Mouse (Mus musculus): ENCODE data around the gene Tmem184b. TPM values are rescaled to one million over a fixed set of nuclear protein-coding genes. Genes with fewer than 3 reads are reported as not detected.

Tmem184b gene
- total RNA-seq (2014; rRNA removed) (32.0 and 41.9 TPM in 2 replicates), polyA plus RNA-seq (2015; fragmentation: Nextera tagmentation; extraction: Ambion mirVana) (22.9 and 30.3 TPM in 2 replicates)

DNA sequence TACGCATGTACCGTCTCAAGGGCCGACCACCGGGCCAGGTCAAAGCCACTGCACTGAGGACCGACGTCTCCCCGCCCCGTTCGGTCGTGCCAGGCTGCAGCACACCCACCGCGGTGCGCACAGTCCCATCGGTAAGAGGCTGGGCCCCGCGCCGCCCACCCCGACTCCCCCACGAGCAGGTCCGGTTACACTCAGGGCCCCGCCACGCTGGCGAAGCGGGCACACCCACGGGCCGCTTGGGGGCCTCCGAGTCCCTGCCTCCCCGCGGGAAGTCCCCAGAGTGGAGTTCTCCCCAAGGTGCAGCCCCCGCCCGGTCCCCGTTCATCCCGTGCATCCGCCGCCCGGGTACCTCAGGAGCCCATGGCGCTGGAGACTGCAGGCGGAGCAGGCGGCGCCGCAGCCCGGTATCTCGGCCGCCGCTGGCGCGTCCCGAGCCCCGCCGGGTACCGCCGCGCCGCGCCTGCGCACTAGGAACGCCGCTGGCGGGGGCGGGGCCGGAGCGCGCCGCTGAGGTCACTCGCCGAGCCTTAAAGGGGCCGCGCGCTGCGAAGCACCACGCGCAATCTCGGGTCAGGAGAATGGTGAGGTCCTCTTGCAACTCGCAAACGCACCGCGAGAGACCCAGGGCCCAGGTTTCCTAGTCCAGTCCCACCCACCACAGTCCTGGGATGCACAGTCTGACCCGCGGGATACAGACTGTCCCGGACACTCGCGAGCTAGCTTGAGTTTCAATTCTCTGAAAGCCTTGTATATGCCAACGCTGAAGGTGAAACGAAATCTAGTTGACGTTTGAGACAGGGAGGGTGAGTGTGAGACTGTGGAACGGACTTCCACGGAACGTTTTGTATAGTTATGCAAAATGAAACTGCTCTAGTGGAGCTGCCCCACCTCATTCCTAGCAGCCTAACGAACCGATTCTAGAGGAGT is at the start of gene Tmem184b:
Tmem184b (minus strand) TSS at position 734 of the 927 bp plus-strand sequence.
- WGBS = 3% methylated on average over 90 of the region's 90 CpGs
- peak; percentile 94 for ATAC-seq
- H3K27me3 ChIP-seq (ENCODE audit: insufficient read depth, low read length) = no peaks in the 10 kb centered on the region

DNA sequence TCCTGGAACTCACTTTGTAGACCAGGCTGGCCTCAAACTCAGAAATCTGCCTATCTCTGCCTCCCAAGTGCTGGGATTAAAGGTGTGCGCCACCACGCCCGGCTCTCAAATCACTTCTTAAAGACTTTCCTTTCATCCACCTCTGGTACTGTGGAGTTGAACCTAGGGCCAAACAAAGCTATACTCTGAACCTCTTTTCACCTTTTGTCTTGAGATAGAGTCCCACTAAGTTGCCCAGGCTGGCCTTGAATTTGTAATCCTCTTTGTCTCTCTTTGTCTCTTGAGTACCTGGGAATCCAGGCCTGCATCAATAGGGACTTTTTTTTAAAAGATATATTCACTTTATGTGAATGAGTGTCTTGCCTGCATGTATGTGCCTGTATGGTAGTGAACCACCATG is 44.7 kb upstream of the Tmem184b start:
- no peak overlapping the region for H3K9ac ChIP-seq
- no peaks in the 10 kb centered on the region for H3K9me3 ChIP-seq (ENCODE audit: low read length)
- H3K4me3 ChIP-seq (ENCODE audit: low read depth, low read length) = no peak overlapping the region
- ATAC-seq = no peak
- H3K36me3 ChIP-seq (ENCODE audit: insufficient read depth) = no peaks in the 10 kb centered on the region
- 0 out of 2 replicates have a peak, but pooled peaks cover 2% of the 10 kb centered on the region for H3K4me1 ChIP-seq (ENCODE audit: insufficient read depth)
- no peak overlapping the region for H3K27ac ChIP-seq (ENCODE audit: low read depth, low read length)
- H3K27me3 ChIP-seq (ENCODE audit: insufficient read depth, low read length) = no peaks in the 10 kb centered on the region
- TF ChIP-seq CTCF (IDR thresholded peaks at IDR 0.05; ENCODE audit: low read depth) = no peak
- no peak for DNase-seq
- no peak overlapping the region for H3K4me2 ChIP-seq (ENCODE audit: low read depth)
- WGBS = 88% methylated on average over 3 of the region's 3 CpGs

More for the DNA sequence above, at the start of gene Tmem184b:
- H3K9ac ChIP-seq = peak within 1 kb of the TSS; percentile 89
- no peaks in the 10 kb centered on the region for H3K9me3 ChIP-seq (ENCODE audit: low read length)
- H3K4me2 ChIP-seq (ENCODE audit: low read depth) = peak within 1 kb of the TSS; percentile 85
- peak within 1 kb of the TSS; percentile 83 for H3K27ac ChIP-seq (ENCODE audit: low read depth, low read length)
- TF ChIP-seq CTCF (IDR thresholded peaks at IDR 0.05; ENCODE audit: low read depth) = no peak; the same call in 1 of the 2 replicates
- peak; percentile 95 for DNase-seq
- H3K4me3 ChIP-seq (ENCODE audit: low read depth, low read length) = peak within 1 kb of the TSS; percentile 99
- H3K36me3 ChIP-seq (ENCODE audit: insufficient read depth) = 0 out of 2 replicates have a peak, but pooled peaks cover 2% of the 10 kb centered on the region
- peaks cover 9% of the 10 kb centered on the region; the same call in 1 of the 2 replicates for H3K4me1 ChIP-seq (ENCODE audit: insufficient read depth)

DNA sequence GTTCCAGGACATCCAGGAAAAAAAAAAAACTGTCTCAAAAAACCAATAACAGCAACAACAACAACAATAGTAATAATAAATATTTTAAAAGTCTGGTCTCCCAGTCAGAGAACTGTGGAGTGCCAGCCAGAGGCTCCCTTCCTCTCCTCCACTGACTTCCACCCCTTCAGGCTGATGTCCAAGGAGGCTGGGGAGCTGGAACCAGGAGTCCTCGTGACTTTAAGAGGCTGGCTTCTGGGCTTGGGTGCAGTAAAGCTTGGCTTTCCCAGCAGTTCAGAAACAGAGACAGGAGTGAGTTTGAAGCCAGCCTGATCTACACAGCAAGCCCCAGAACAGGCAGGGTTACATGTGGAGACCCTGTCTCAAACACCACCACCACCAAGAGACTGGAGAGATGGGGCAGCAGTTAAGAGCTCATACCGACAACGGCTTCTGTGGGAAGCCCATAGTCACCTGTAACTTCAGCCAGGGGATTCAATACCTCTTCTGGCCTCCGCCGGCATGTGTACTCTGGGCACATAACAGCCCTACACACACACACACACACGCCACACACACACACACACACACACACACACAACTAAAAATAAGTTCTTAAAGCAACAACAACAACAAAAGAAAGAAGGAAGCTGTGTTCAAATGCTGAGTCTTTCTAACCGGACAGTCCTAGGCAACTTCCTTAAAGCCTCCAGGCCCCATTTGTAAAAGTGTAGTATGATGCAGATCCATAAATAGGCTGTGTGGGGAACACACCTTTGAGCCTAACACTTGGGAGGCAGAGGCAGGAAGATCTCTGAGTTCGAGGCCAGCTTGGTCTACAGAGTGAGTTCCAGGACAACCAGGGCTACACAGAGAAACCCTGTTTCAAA is 42.7 kb upstream of the Tmem184b start:
- H3K4me2 ChIP-seq (ENCODE audit: low read depth) = no peak overlapping the region
- no peak overlapping the region for H3K4me3 ChIP-seq (ENCODE audit: low read depth, low read length)
- no peaks in the 10 kb centered on the region for H3K27me3 ChIP-seq (ENCODE audit: insufficient read depth, low read length)
- H3K9ac ChIP-seq = no peak overlapping the region
- peaks cover 11% of the 10 kb centered on the region; the same call in 1 of the 2 replicates for H3K4me1 ChIP-seq (ENCODE audit: insufficient read depth)
- 75% methylated on average over 8 of the region's 8 CpGs for WGBS
- DNase-seq (no peak), ATAC-seq (no peak)
- H3K36me3 ChIP-seq (ENCODE audit: insufficient read depth) = no peaks in the 10 kb centered on the region
- TF ChIP-seq CTCF (IDR thresholded peaks at IDR 0.05; ENCODE audit: low read depth) = no peak
- no peak overlapping the region for H3K27ac ChIP-seq (ENCODE audit: low read depth, low read length)
- H3K9me3 ChIP-seq (ENCODE audit: low read length) = no peaks in the 10 kb centered on the region

DNA sequence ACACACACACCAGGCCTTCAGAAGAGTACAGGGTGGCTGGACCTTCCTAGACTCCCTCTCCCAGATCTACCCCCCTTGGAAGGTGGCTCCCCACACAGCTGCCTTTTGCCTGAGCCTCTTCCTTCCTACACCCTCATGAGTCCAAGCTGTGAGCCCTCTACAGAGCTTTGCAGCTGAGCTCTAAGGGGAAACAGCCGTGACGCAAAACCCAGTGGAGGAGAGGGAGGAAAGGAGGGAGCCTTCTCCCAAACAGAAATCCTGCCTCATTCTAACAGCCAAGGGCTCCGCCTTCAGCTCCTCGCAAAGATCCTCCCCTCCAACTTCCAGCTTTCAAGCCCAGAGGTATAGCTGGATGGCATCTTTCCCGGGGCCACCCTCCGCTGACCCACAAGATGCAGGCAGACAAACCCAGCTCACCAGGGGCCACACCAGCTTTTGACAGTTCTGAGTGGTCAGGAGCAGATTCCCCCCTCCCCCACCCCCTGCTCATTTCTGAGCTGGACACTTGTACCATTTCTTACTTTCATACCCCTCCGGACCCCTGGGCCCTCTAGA is 40.6 kb upstream of the Tmem184b start:
- peaks cover 26% of the 10 kb centered on the region for H3K4me1 ChIP-seq (ENCODE audit: insufficient read depth)
- TF ChIP-seq CTCF (IDR thresholded peaks at IDR 0.05; ENCODE audit: low read depth) = no peak
- no peak overlapping the region for H3K9ac ChIP-seq
- WGBS = 54% methylated on average over 7 of the region's 7 CpGs
- no peak overlapping the region for H3K4me2 ChIP-seq (ENCODE audit: low read depth)
- DNase-seq (no peak), ATAC-seq (no peak)
- no peak overlapping the region for H3K27ac ChIP-seq (ENCODE audit: low read depth, low read length)
- H3K9me3 ChIP-seq (ENCODE audit: low read length) = no peaks in the 10 kb centered on the region
- no peak overlapping the region for H3K4me3 ChIP-seq (ENCODE audit: low read depth, low read length)
- H3K27me3 ChIP-seq (ENCODE audit: insufficient read depth, low read length) = no peaks in the 10 kb centered on the region
- H3K36me3 ChIP-seq (ENCODE audit: insufficient read depth) = no peaks in the 10 kb centered on the region

DNA sequence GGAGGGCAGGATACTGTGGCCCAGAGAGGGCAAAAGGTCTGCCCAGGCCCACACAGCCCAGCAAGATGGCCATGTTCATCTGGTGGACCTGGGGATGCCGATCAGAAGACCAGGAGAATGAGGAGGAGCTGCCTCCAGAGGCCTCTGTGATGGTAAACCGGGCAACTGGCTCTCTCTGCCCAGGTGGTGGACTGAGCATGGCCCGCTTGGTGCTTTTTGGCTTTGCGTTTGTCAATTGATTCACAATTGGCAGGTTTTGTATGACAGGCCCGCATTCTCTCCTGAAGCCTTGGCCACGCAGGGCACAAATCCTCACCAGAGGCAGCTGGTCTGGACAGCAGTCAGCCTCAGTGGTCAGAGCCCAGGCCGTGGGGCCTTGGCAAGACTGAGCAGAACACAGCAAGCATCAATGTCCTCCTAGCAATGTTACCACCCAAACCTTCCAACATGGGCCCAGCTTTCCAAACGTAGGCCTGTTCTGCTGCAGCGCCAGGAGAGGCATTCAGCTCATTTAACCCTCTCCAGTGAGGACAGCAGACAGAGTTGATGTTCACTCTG is 39.7 kb upstream of the Tmem184b start:
- H3K4me2 ChIP-seq (ENCODE audit: low read depth) = peak overlapping the region; percentile 93; the same call in 1 of the 2 replicates
- no peak for TF ChIP-seq CTCF (IDR thresholded peaks at IDR 0.05; ENCODE audit: low read depth)
- no peaks in the 10 kb centered on the region for H3K27me3 ChIP-seq (ENCODE audit: insufficient read depth, low read length)
- H3K27ac ChIP-seq (ENCODE audit: low read depth, low read length) = no peak overlapping the region
- no peak overlapping the region for H3K4me3 ChIP-seq (ENCODE audit: low read depth, low read length)
- WGBS = 71% methylated on average over 9 of the region's 9 CpGs
- peaks cover 7% of the 10 kb centered on the region; the same call in 1 of the 2 replicates for H3K36me3 ChIP-seq (ENCODE audit: insufficient read depth)
- DNase-seq = no peak
- no peak for ATAC-seq
- no peak overlapping the region for H3K9ac ChIP-seq
- H3K4me1 ChIP-seq (ENCODE audit: insufficient read depth) = peaks cover 29% of the 10 kb centered on the region
- H3K9me3 ChIP-seq (ENCODE audit: low read length) = no peaks in the 10 kb centered on the region

DNA sequence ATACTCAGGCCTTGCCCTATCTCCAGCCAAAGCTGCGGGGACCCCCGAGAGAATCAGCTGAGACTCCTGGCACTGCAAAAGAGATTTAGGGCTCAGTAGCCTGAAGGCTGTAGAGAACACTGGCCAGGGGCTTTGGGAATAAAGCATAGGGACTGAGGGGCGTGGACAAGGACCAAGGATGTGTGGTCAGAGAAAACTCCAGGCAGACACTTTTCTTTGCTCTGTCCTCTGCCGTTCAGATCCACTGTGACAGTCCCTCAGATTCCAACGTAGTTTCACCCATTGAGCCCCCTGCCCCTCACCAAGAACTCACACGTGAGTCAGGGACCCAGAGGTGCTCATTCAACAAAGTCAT is 38.9 kb upstream of the Tmem184b start:
- no peaks in the 10 kb centered on the region for H3K9me3 ChIP-seq (ENCODE audit: low read length)
- TF ChIP-seq CTCF (IDR thresholded peaks at IDR 0.05; ENCODE audit: low read depth) = no peak
- H3K4me1 ChIP-seq (ENCODE audit: insufficient read depth) = peaks cover 29% of the 10 kb centered on the region
- H3K4me2 ChIP-seq (ENCODE audit: low read depth) = peak overlapping the region; percentile 93
- no peaks in the 10 kb centered on the region for H3K27me3 ChIP-seq (ENCODE audit: insufficient read depth, low read length)
- ATAC-seq (no peak), DNase-seq (no peak)
- H3K27ac ChIP-seq (ENCODE audit: low read depth, low read length) = peak overlapping the region; percentile 95
- peaks cover 15% of the 10 kb centered on the region; the same call in 1 of the 2 replicates for H3K36me3 ChIP-seq (ENCODE audit: insufficient read depth)
- peak overlapping the region; percentile 98 for H3K4me3 ChIP-seq (ENCODE audit: low read depth, low read length)
- H3K9ac ChIP-seq = peak overlapping the region; percentile 100
- WGBS = 2% methylated on average over 6 of the region's 6 CpGs

Measured in forebrain, postnatal 0 days (tissue).